Mouse (Mus musculus) liver, adult (tissue): ENCODE measurements around the gene Alk.

ENCODE experiments used
- GATA4 ChIP-seq: IDR thresholded peaks from 2 replicates; pipeline ENCODE4 v1.6.1; 2014; ENCODE audit warnings: mild to moderate bottlenecking, low read length; ENCODE audit not compliant: insufficient replicate concordance

The Alk gene

DNA sequence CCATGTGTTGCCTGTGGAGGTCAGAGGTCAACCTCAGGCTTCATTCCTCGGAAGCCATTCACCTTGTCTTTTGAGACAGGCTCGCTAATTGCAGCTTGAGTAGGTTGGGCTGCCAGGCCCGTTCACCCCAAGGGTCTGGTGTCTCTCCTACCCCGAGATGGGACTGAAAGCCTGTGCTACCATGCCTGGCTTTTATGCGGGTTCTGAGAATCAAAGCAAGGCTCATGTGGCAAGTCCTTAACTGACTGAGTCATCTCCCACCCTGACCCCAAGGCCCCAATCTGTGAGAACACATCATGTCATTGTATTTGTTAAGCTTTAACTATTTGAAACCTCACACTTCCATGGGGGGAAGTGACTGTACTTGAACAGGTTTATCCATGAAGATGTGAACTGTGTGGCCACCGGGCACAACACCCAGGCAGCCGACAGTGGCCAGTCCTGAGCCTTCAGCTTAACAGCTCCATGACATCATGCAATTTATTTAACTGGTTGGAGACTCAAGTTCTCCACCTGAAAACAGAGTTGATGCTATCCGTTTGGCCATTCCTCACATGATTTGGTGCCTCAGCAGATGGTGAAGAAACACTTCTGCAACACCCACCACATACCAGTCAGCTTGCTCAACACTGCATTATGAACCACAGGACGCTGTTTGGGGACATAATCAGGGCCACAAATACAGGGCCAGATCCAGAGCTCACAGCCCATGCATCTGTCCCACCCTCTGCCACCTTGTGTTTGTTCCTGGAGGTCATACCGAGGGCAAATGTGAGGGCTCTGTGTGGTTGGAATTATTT, 446.4 kb downstream of the Alk start:
- TF ChIP-seq GATA4, result no peak

DNA sequence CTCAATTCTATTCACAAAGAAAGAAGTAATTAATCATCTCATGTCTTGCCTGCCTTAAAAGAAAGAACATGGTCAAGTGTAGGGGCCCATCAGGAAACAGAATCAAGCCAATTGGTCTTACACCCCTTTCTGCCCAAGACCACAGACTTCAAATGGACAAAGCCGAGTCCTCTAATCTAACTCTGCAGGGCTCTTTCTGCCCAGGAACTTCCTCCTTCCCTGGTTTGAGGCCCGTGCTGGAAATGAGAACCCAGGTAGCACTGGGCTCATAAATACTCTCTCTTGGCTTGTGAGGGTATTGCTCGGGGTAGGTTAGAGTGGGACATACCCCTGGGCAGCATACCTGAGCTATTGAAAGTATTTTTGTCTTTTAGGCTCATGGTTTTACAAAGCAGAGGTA, 451.4 kb downstream of the Alk start:
- no peak for TF ChIP-seq GATA4

DNA sequence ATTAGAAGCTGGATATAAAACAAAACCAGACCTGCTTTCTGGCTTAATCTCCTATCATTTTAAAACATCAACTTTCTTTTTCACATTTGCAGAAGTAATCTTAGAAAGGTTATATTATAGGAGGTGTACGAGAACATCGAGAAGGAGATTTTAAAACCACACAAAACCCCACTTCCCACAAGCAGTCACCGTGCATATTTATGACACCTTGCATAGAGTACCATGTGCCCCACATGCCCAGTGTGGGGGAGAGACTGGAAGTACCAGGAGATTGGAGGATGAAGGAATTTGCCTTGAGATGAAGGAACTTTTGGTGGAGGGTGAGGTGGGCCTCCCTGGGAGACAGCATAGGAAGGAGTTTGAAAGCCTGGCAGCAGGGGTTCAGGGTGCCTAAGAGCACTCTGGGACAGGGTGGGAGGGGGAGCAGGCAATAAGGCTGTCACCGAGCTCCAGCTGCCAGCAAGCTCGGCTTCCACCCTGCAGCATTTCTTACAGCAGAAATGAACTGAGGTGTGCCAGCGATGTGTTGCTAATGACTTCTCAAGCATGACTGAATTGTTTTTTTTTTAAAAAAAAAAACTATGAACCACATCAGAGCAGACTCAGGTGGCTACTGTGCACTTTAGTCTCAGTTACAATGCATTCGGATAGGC, 459.4 kb downstream of the Alk start:
- no peak for TF ChIP-seq GATA4

DNA sequence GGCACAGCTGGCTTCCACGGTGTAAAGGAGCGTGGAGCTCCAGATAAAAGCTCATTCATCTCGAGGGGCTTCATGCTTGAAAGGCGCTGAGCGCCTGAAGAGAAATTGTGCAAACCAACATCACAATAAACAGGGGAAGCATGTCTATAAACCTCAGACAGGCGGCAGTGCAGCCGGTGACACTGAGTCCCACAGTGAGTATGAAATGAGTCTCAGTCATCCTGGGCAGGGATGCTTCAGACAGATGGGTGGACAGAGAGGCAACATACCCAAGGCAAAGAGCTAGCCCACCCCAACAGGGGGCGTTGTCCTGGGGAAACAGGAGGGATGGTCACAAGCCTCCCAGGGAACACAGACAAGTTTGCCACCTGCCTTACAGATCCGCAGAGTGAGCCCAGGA, 460.0 kb downstream of the Alk start:
- TF ChIP-seq GATA4, result no peak

DNA sequence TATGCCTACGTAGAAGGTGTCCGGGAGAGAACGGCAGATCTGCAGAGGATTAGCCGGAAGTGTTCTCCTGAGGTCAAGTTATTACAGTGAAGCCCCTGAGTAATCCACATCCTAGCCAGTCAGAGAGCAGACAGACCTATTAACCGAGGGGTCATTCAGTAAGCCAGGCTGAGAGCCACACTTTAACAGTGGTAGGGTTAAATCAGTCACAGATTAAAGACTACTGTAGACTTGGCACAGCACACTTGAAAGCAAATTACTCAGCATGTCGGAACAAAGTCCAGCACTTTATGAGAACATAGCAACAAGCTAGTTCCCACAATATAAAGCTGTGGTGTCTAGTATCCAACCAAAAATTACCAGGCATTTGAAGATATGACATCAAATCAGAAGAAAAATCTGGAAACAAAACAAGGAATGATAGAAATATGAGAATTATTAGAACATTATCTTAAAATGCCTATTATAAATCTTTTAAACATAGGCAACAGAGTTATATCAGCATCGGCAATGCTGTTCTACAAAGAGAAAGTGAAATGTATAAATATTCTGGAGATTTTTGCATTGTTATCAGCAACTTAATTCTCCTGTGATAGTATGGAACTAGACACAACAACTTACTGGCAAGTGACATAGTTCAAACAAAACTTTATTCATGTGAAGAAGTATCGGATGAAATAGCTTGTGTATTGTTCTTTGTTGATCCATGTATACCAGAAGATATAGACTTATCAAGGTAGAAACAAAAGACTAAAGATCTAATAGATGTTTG, 472.1 kb downstream of the Alk start:
- TF ChIP-seq GATA4, result no peak

DNA sequence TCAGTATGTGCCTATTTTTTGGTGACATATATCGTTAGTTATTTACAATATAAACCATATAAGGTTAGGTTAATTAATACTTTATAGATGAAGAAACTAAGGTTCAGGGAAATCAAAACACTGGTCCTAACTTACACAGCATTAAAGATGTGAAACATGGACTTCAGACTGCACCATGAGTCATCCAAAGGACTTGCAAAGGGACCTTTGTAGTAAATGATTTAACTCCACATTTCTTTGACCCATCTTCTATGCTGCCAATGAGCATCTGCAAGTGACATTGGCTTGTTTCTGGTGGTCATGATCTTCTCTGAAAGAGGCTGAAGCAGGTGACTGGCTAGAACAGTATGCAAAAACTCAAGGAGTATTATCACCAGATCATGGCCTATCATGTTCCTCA, 482.8 kb downstream of the Alk start:
- TF ChIP-seq GATA4, result no peak

DNA sequence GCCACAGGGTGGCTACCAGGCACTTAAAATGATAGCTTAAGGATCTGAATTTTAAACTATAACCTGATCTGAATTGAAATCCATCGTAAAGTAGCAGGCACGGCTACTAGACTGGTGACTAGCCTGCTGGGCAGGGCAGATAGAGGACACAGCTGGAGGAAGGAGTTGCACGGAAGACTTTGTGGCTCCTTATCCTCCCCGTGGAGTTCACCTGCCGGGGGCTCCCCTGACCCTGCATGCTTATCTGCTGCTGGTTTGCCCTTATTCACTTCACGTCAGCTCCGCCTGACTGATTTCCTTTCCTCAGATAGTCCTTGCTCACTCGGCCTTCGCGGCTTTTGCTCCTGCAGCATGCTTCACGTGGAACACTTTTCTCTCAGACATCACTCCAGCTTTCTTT, 484.1 kb downstream of the Alk start:
- TF ChIP-seq GATA4, result no peak

DNA sequence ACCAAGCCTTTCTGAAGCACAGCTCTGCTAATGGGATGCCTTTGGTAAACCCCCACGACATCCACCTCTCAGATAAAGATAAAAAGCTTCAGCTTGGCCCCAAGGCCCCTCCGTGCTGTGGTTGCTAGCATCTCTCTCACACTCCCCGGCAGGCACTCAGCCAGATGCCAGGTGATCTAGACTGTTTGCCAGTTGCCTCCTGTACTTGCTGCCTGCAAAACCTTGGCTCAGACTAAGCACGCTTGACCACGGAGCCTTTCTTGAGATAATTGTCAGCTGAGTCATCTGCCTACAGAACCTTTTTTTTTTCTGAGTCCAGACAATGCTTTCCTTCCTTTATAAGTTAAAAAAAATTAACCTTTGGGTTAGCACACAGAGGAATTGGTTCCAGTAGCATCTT, 486.1 kb downstream of the Alk start:
- TF ChIP-seq GATA4, result no peak

DNA sequence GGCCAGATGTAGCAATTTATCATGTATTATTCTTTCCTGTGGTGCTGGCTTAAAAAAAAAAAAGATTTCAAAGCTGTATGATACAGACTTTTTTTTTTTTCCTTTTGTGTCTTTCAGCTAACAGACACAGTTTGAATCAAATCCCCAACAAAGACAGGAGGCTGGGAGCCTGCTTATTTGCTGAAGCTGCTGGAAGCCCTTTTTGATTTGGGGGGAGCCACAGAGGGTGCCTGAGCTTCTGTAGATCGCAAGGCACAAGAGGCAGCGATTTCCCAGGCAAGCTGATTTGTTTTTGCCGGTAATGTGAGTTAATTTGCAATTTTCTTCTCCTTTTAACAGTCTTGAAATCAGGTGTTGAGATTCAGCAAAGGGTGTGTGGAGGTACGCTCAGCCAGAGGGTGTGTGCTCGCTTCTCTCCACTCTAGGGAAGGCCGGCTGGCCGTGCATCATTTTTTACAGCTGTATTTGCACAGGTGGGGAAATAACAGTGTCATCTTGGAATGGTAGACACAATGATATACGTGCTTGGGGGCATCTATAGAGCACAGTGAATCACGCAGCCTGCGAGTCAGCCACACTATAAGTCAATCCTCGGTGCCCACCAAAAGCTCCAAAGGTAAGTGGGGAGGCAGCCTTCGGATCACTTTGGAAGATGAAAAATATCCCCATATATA, 489.0 kb downstream of the Alk start:
- TF ChIP-seq GATA4, result no peak

DNA sequence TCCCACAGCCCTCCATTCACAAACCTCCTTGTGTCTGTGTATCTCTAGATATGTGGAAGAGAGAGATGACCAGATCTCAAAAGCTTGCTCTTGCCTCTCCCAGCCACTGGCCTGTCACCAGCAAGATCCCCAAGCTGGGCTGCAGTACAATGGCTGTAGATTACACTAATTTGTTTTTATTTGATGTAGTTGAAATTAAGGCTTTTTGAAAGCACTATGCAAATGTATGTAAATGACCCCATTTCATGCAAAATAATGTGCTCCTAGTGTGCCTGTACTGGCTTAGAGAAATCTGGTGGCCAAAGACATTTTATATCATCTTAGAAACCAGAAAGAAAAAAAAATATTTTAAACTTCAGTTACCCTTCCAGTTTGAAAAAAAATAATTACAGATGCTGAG, 492.4 kb downstream of the Alk start:
- TF ChIP-seq GATA4, result no peak

DNA sequence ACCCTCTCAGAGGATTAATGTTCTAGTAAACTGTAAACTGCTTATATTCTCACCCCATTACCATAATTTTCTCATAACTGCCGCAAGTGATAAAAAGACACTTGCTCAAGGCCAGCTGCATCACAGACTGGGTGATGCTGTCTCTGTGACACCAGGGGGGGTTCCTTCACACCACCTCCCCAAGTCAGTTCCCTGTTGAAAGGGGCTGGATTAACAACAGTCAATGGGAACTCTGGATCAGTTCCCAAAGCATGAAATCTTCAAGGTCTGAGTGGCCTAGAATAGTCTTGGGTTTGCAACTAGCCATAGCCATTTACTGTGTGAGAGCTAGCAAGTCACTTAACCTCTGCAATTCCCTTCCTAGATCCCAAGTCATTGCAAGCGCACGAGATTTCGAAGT, 492.9 kb downstream of the Alk start:
- TF ChIP-seq GATA4, result no peak

DNA sequence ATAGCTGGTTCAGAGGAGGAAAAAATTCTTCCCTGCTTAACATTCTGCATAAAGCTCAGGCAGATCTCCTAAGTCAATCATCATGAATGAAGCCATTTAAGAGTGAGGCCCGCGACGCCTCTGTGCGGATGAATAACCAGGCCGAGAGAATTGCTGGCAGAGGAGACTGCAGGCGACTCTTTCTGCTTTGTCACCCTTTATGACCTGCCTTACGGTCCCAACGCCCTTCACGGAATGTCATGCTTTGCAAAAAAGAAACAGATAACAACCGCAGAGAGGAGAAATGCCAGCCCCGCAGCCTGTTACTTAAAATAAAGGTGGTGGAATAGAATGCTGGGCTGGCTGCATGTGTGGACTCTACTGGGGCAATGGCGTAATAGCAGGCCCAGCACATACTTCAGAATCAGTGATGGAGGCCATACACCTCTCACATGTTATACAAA, 517.1 kb downstream of the Alk start:
- TF ChIP-seq GATA4, result no peak

DNA sequence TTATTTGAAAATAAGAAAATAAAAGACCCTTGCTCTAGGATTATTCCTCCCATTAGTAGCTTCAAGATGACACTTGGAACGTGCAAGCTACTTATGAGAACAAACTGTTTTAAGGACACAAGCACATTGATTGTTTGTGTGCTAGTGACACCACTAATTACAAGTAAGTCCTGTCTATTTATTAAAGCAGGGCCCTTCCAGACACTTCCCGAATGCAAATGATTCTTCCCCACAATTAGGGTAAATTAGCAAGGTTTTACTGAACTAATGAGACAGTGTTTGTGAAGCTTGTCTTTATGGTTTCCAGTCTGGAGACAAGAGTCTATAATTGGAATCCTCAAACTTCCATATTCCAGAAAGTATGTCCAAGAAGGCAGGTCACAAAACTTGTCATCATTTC, 523.0 kb downstream of the Alk start:
- TF ChIP-seq GATA4, result no peak

DNA sequence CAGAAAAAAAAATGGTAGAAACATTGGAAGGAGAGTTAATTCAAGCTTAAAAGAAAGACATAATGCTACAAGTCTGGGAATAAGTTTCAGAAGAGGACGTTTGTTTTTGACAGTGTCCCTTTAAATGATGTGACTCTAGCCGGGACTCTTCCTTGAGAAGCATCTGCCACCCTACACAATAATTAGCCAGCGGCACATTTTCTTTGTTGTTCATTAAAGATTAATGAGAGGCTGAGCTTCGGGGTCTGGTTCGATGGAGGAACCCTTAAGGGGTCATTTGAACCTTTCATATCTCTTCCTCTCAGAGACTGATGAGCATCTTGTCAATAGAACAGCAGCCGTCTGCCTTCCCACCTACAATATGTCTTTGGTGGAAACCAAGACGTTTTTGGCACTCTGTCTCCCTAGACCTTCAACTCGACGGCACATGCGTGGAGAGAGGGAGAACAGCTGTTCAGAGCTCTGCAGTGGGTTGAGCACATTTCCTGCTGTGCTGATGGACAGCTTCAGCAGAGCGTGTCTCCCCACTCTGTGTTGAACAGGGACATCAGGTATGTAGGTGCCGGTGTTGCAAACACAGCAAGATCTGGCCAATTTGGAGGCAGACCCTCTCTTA, 528.0 kb downstream of the Alk start:
- TF ChIP-seq GATA4, result no peak

DNA sequence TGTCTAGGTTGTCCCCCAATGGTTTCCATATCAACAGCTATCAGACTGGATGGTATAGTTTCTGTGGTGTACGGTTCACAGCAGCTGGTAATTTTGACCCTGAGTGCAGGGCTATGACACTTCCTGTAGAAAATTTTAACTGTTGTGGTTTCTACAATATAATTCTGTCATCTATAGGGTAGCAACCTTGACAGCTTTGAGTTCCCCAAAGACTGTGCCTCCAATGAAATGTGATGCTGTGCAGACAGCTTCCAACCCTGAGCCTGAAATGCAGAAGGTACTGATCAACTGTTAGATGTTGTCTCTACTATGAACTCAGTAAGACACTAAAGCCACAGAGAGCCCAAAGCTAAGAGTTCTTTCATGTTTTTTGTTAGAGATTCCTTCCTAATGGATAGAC, 532.6 kb downstream of the Alk start:
- TF ChIP-seq GATA4, result no peak
